Mouse (Mus musculus) left cerebral cortex, postnatal 25 days (tissue): Measurements from ENCODE around the gene Kif5a. TPM values are rescaled to one million over a fixed set of nuclear protein-coding genes. Genes with fewer than 3 reads are reported as not detected.
"Not testable (repeated sequence)": the region's sequence is repeated elsewhere in the genome, so short reads cannot be mapped to it uniquely, and the experiment has no call there.

Source experiments
- DNase-seq, 2 experiments: peaks; one replicate each; pipeline ENCODE4 v3.0.0; 2022; ENCODE audit warnings: low spot score in 2 of 2, mixed read lengths in 1 of 2
- intact Hi-C: fragments of 180-260 bp; cut with DNase I; formaldehyde crosslinking; loops from one replicate; pipeline ENCODE4 v1.15.1; 2025
- total RNA-seq, 2 experiments: library from RNA; stranded (reverse); gene quantifications; 2 replicates each; pipeline ENCODE4 v1.2.3; 2021

Kif5a gene
- total RNA-seq: 100 to 1,000 TPM; 934 to 952 TPM

GRCm38 (mm10) chr10:127262548-127263398, at the start of gene Kif5a:
Kif5a (minus strand) TSS chr10:127263348.
- peak; percentile 82 to 83 for DNase-seq
- intact Hi-C loops: no loop called here

GRCm38 (mm10) chr10:127312858-127313257, 49.7 kb upstream of the Kif5a start:
- DNase-seq: no peak
- intact Hi-C loops: no loop called here

- peak; percentile 70 to 76 for DNase-seq
- intact Hi-C loops: no loop called here
Measured at GRCm38 (mm10) chr10:127312356-127312676, 49.2 kb upstream of the Kif5a start.

- intact Hi-C loops: loop anchor here (2.0 kb wide), 2 partner anchors 21 to 45 kb away; partner anchors contain the start of gene Dctn2
- peak; percentile 95 to 99 for DNase-seq
Measured at GRCm38 (mm10) chr10:127311476-127312355, 48.6 kb upstream of the Kif5a start, which contains the start of gene Mars. Mars (minus strand) TSS chr10:127311786.

- intact Hi-C loops: loop anchor here (2.0 kb wide), 2 partner anchors 20 to 44 kb away; partner anchors contain the start of gene Dctn2
Measured at GRCm38 (mm10) chr10:127310523-127311475, 47.7 kb upstream of the Kif5a start.

GRCm38 (mm10) chr10:127309167-127309566, 46.0 kb upstream of the Kif5a start:
- intact Hi-C loops, DNase-seq: not testable (repeated sequence)

More at GRCm38 (mm10) chr10:127310523-127311475, 47.7 kb upstream of the Kif5a start:
- DNase-seq: no peak

- intact Hi-C loops: no loop called here
Measured at GRCm38 (mm10) chr10:127303136-127303535, 40.0 kb upstream of the Kif5a start.

GRCm38 (mm10) chr10:127300361-127300760, 37.2 kb upstream of the Kif5a start:
- DNase-seq: no peak
- intact Hi-C loops: no loop called here

More at GRCm38 (mm10) chr10:127303136-127303535, 40.0 kb upstream of the Kif5a start:
- DNase-seq: no peak

GRCm38 (mm10) chr10:127297015-127297871, 34.1 kb upstream of the Kif5a start:
- intact Hi-C loops: no loop called here
- DNase-seq: no peak

- no peak for DNase-seq
- intact Hi-C loops: no loop called here
Measured at GRCm38 (mm10) chr10:127295986-127296794, 33.0 kb upstream of the Kif5a start.

- DNase-seq: no peak
- intact Hi-C loops: no loop called here
Measured at GRCm38 (mm10) chr10:127294895-127295510, 31.9 kb upstream of the Kif5a start.

GRCm38 (mm10) chr10:127293590-127294113, 30.5 kb upstream of the Kif5a start:
- intact Hi-C loops: no loop called here
- DNase-seq: no peak

- intact Hi-C loops: no loop called here
- peak in 1 of 2 experiments; percentile 43 for DNase-seq
Measured at GRCm38 (mm10) chr10:127292987-127293538, 29.9 kb upstream of the Kif5a start.

GRCm38 (mm10) chr10:127291881-127292638, 28.9 kb upstream of the Kif5a start:
- intact Hi-C loops: loop anchor here (2.0 kb wide), 1 partner anchor 19 kb away; the partner anchor contains the start of gene Mars
- DNase-seq: no peak
